Mouse (Mus musculus) intestine, embryonic 16.5 days (tissue): ENCODE results near the gene Agpat2. TPM values are rescaled to one million over a fixed set of nuclear protein-coding genes. Genes with fewer than 3 reads are reported as not detected.

Experiments
- ATAC-seq: fragments of 200-750 bp; cut with Nextera tagmentation; 2 replicates; pipeline ENCODE4 v1.8.0; 2017; ENCODE audit warnings: moderate TSS enrichment, moderate library complexity
- H3K27ac ChIP-seq: fragments of 300-500 bp; sonication (generic); 2 replicates; pipeline ENCODE4 v1.5.1; 2014; ENCODE audit warnings: mild to moderate bottlenecking, low read length
- H3K27me3 ChIP-seq: fragments of 300-500 bp; sonication (generic); replicated peaks from 2 replicates; pipeline ENCODE4 v1.6.1; 2014; ENCODE audit warnings: low read length, control low read depth, mixed read lengths; ENCODE audit not compliant: control insufficient read depth, insufficient read depth
- H3K36me3 ChIP-seq: fragments of 300-500 bp; sonication (generic); 2 replicates; pipeline ENCODE4 v1.6.1; 2014; ENCODE audit warnings: low read length, control low read depth; ENCODE audit not compliant: control insufficient read depth, insufficient read depth
- H3K4me1 ChIP-seq: fragments of 300-500 bp; sonication (generic); 2 replicates; pipeline ENCODE4 v1.6.1; 2014; ENCODE audit warnings: low read length, control low read depth, mixed read lengths; ENCODE audit not compliant: control insufficient read depth, insufficient read depth
- H3K4me2 ChIP-seq: fragments of 300-500 bp; sonication (generic); 2 replicates; pipeline ENCODE4 v1.6.1; 2014; ENCODE audit warnings: low read depth, low read length, control low read depth
- H3K4me3 ChIP-seq: fragments of 300-500 bp; sonication (generic); 2 replicates; pipeline ENCODE4 v1.5.1; 2014; ENCODE audit warnings: mild to moderate bottlenecking, low read length
- H3K9ac ChIP-seq: fragments of 300-500 bp; sonication (generic); 2 replicates; pipeline ENCODE4 v1.6.1; 2014; ENCODE audit warnings: low read depth, low read length
- H3K9me3 ChIP-seq: fragments of 300-500 bp; sonication (generic); 2 replicates; pipeline ENCODE4 v1.6.1; 2016; ENCODE audit warnings: low read length, control low read depth; ENCODE audit not compliant: control insufficient read depth
- WGBS: fragments of 180-500 bp; shearing (Covaris S2); extraction: QIAGEN DNeasy Blood & Tissue Kit; methylation state at CpG from one replicate; pipeline ENCODE4 v1.1.7; 2014; 5-methylcytosine and 5-hydroxymethylcytosine counted together
- polyA plus RNA-seq: library from polyadenylated mRNA; unstranded; fragments of >200 nt; fragmentation: Nextera tagmentation; extraction: Ambion mirVana; gene quantifications from 2 replicates; pipeline ENCODE4 v1.2.1, GENCODE M21; 2015

Gene Agpat2
- polyA plus RNA-seq, 1 experiment from 2014 or later = 113 TPM

DNA sequence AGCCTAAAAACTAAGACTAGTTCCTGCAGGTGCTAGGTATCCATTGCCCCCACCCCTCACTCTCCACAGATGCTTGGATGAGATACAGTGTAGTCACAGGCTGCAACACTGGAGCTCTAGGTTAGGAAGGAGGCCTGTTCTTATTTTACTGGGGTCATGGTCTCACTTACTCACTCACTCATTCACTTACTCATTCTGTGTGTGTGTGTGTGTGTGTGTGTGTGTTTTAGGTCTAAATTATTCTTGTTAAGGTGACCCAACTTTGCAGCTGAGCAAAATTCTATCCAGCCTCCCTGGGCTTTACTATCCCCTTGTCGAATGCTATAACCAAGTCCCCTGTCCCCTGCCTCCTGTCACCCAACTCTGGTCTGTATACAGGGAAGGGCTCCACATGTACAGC, 2.6 kb downstream of the Agpat2 start:
- WGBS = 90% methylated on average over 1 of the region's 1 CpGs
- no peaks in the 10 kb centered on the region for H3K36me3 ChIP-seq

GRCm38 (mm10) chr2:26600664-26601063, 3.6 kb downstream of the Agpat2 start:
- Histone ChIP-seq H3K27ac (peak overlapping the region; percentile 18; the same call in 1 of the 2 replicates), H3K27me3 (no peaks in the 10 kb centered on the region), H3K36me3 (0 out of 2 replicates have a peak, but pooled peaks cover 4% of the 10 kb centered on the region), H3K4me1 (peaks cover 23% of the 10 kb centered on the region), H3K9ac (no peak overlapping the region), H3K9me3 (no peaks in the 10 kb centered on the region), H3K4me2 (no peak overlapping the region), H3K4me3 (no peak overlapping the region)
- no peak for ATAC-seq
- 65% methylated on average over 2 of the region's 2 CpGs for WGBS

More for the DNA sequence above, 2.6 kb downstream of the Agpat2 start:
- Histone ChIP-seq H3K4me1 (peaks cover 19% of the 10 kb centered on the region), H3K9ac (no peak overlapping the region), H3K27ac (no peak overlapping the region), H3K4me2 (no peak overlapping the region), H3K4me3 (no peak overlapping the region), H3K27me3 (no peaks in the 10 kb centered on the region), H3K9me3 (no peaks in the 10 kb centered on the region)
- no peak for ATAC-seq

DNA sequence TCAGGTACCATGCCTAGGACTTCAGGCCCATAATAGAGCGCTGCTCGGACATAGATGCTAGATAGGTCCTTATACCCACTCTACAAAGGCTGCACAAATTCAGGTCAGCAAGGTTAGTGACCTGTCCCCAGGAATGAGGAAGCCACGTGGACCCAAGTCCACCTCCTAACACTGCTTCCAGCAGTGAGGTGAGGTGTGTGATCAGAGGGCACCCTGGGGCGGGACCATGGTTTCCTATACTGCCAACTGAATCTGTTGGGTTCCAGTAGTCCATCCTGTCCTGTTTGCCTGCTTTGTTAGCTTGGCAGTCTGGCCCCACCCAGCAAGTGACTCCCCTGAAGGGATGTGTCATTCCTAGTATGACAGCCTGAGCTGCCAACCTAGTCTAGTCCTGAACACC, 4.3 kb downstream of the Agpat2 start:
- no peaks in the 10 kb centered on the region for H3K9me3 ChIP-seq
- ATAC-seq = no peak
- H3K9ac ChIP-seq = no peak overlapping the region
- 0 out of 2 replicates have a peak, but pooled peaks cover 5% of the 10 kb centered on the region for H3K36me3 ChIP-seq
- peaks cover 27% of the 10 kb centered on the region for H3K4me1 ChIP-seq
- no peak overlapping the region for H3K4me3 ChIP-seq
- peak overlapping the region; percentile 21 for H3K27ac ChIP-seq
- 85% methylated on average over 4 of the region's 4 CpGs for WGBS
- H3K4me2 ChIP-seq = 0 out of 2 replicates have a peak overlapping the region, but pooled peaks have one; percentile 18
- no peaks in the 10 kb centered on the region for H3K27me3 ChIP-seq

DNA sequence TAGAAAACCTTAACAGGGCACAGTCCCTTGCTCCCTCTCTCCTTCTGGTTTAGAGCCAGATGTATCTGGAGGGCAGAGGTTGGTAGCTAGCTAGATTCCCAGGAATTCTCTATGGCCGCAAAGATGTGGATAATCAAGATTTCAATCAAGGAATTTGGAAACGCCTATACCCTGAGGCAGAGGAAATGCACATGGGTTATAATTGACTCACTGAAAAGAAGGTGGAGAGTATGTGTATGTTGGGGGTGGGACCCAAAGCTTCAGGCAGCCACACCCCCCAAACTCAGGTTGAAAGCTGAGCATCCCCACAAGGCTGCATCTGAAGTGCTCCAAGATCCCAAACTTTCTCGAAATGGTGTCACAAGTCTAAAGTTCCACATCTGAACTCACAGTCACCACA, 5.8 kb downstream of the Agpat2 start:
- H3K4me1 ChIP-seq = peaks cover 33% of the 10 kb centered on the region
- no peaks in the 10 kb centered on the region for H3K27me3 ChIP-seq

GRCm38 (mm10) chr2:26597810-26598209, 6.4 kb downstream of the Agpat2 start:
- Histone ChIP-seq H3K9ac (no peak overlapping the region), H3K4me2 (no peak overlapping the region), H3K27me3 (no peaks in the 10 kb centered on the region), H3K4me3 (no peak overlapping the region), H3K36me3 (0 out of 2 replicates have a peak, but pooled peaks cover 9% of the 10 kb centered on the region), H3K9me3 (no peaks in the 10 kb centered on the region), H3K4me1 (peaks cover 29% of the 10 kb centered on the region), H3K27ac (no peak overlapping the region)
- WGBS = 88% methylated on average over 2 of the region's 2 CpGs
- no peak for ATAC-seq

More for the DNA sequence above, 5.8 kb downstream of the Agpat2 start:
- Histone ChIP-seq H3K9me3 (no peaks in the 10 kb centered on the region), H3K27ac (no peak overlapping the region), H3K4me2 (no peak overlapping the region), H3K36me3 (0 out of 2 replicates have a peak, but pooled peaks cover 5% of the 10 kb centered on the region), H3K4me3 (no peak overlapping the region), H3K9ac (no peak overlapping the region)
- WGBS = 76% methylated on average over 3 of the region's 3 CpGs
- no peak for ATAC-seq

- Histone ChIP-seq H3K27ac (no peak overlapping the region), H3K4me1 (peaks cover 24% of the 10 kb centered on the region), H3K4me2 (no peak overlapping the region), H3K4me3 (no peak overlapping the region), H3K9ac (no peak overlapping the region), H3K27me3 (no peaks in the 10 kb centered on the region), H3K9me3 (no peaks in the 10 kb centered on the region), H3K36me3 (0 out of 2 replicates have a peak, but pooled peaks cover 9% of the 10 kb centered on the region)
- 98% methylated on average over 3 of the region's 3 CpGs for WGBS
- ATAC-seq = no peak
Measured at GRCm38 (mm10) chr2:26596898-26597297, 7.3 kb downstream of the Agpat2 start.

- no peak overlapping the region for H3K4me3 ChIP-seq
- ATAC-seq = no peak
- H3K9me3 ChIP-seq = no peaks in the 10 kb centered on the region
- H3K27ac ChIP-seq = peak overlapping the region; percentile 81
- H3K4me1 ChIP-seq = peaks cover 23% of the 10 kb centered on the region
- no peak overlapping the region for H3K4me2 ChIP-seq
- H3K36me3 ChIP-seq = 0 out of 2 replicates have a peak, but pooled peaks cover 9% of the 10 kb centered on the region
- no peaks in the 10 kb centered on the region for H3K27me3 ChIP-seq
- WGBS = 80% methylated on average over 11 of the region's 11 CpGs
- peak overlapping the region; percentile 2; the same call in 1 of the 2 replicates for H3K9ac ChIP-seq
Measured at GRCm38 (mm10) chr2:26595725-26596435, 8.3 kb downstream of the Agpat2 start.

GRCm38 (mm10) chr2:26594934-26595724, 9.1 kb downstream of the Agpat2 start:
- WGBS = 54% methylated on average over 6 of the region's 6 CpGs
- Histone ChIP-seq H3K4me1 (peaks cover 16% of the 10 kb centered on the region), H3K9ac (peak overlapping the region; percentile 2; the same call in 1 of the 2 replicates), H3K9me3 (no peaks in the 10 kb centered on the region), H3K27me3 (no peaks in the 10 kb centered on the region), H3K27ac (peak overlapping the region; percentile 81), H3K4me2 (peak overlapping the region; percentile 15), H3K36me3 (0 out of 2 replicates have a peak, but pooled peaks cover 9% of the 10 kb centered on the region), H3K4me3 (no peak overlapping the region)
- peak; percentile 91 for ATAC-seq

DNA sequence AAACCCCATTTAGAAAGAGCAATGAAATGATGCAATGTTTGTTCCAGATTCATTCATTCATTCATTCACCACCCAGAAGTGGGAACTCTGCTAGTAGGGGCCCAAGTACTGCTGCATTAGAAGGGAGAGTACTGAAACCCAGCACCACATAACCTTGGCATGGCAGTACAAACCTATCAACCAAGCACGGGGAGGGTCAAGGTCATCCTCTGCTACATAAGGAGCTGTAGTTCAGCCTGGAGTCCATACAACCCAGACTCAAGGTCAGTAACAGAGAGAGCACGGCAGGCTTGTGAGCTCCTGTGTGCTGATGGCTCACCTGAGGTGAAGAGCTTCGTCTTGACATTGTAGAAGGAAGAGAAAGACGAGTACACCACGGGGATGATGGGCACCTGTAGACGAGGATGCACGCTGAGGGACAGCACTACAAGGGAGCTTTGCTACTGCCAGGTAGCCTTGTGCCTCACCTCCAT, 9.7 kb downstream of the Agpat2 start:
- Histone ChIP-seq H3K4me3 (no peak overlapping the region), H3K9me3 (no peaks in the 10 kb centered on the region), H3K4me1 (peaks cover 15% of the 10 kb centered on the region), H3K27me3 (no peaks in the 10 kb centered on the region), H3K27ac (peak overlapping the region; percentile 81), H3K9ac (no peak overlapping the region), H3K36me3 (0 out of 2 replicates have a peak, but pooled peaks cover 9% of the 10 kb centered on the region), H3K4me2 (peak overlapping the region; percentile 15; the same call in 1 of the 2 replicates)
- ATAC-seq = peak; percentile 17
- 79% methylated on average over 7 of the region's 7 CpGs for WGBS
